Mouse (Mus musculus) ES-Bruce4 (cell line): ENCODE results near the gene Myo1d. TPM values are rescaled to one million over a fixed set of nuclear protein-coding genes. Genes with fewer than 3 reads are reported as not detected.

Experiments used
- H3K27ac ChIP-seq: 2 replicates; pipeline ENCODE4 v1.5.1; 2012; ENCODE audit warnings: low read length, inconsistent platforms; ENCODE audit not compliant: insufficient read depth
- H3K27me3 ChIP-seq: 2 replicates; pipeline ENCODE4 v1.6.1; 2012; ENCODE audit warnings: mild to moderate bottlenecking, low read length, inconsistent platforms; ENCODE audit not compliant: control insufficient read depth, poor library complexity, insufficient read depth, severe bottlenecking
- H3K36me3 ChIP-seq: 2 replicates; pipeline ENCODE4 v1.6.1; 2012; ENCODE audit warnings: inconsistent platforms, mild to moderate bottlenecking, low read length, moderate library complexity; ENCODE audit not compliant: control insufficient read depth, poor library complexity, insufficient read depth, severe bottlenecking
- H3K4me1 ChIP-seq: one replicate; pipeline ENCODE4 v1.8.1; 2011; ENCODE audit warnings: low read length; ENCODE audit not compliant: control insufficient read depth, insufficient read depth
- H3K4me3 ChIP-seq: 2 replicates; pipeline ENCODE4 v1.5.1; 2011; ENCODE audit warnings: low read depth, mild to moderate bottlenecking, low read length
- H3K9ac ChIP-seq: 2 replicates; pipeline ENCODE4 v1.6.1; 2012; ENCODE audit warnings: low read depth, mild to moderate bottlenecking, inconsistent platforms; ENCODE audit not compliant: poor library complexity, severe bottlenecking
- H3K9me3 ChIP-seq: replicated peaks from 2 replicates; pipeline ENCODE4 v1.6.1; 2012; ENCODE audit warnings: mild to moderate bottlenecking, low read length, inconsistent platforms; ENCODE audit not compliant: control insufficient read depth, poor library complexity, insufficient read depth, severe bottlenecking
- CTCF ChIP-seq: IDR thresholded peaks from one replicate; pipeline ENCODE4 v1.8.1; 2011; ENCODE audit warnings: low read depth, low read length
- EP300 ChIP-seq: IDR thresholded peaks from 2 replicates; pipeline ENCODE4 v1.6.1; 2011; ENCODE audit warnings: low read depth, low read length; ENCODE audit not compliant: insufficient read depth
- POLR2A ChIP-seq: IDR thresholded peaks from one replicate; pipeline ENCODE4 v1.8.1; 2011; ENCODE audit warnings: low read length; ENCODE audit not compliant: insufficient read depth
- polyA plus RNA-seq: library from polyadenylated mRNA; stranded (reverse); fragments of >200 nt; gene quantifications from 2 replicates; pipeline ENCODE4 v1.2.4, GENCODE M21; 2011; ENCODE audit warnings: low read depth; ENCODE audit not compliant: missing spikeins, insufficient read depth, insufficient read length

Myo1d gene
- polyA plus RNA-seq, 1 experiment: 6.6 TPM

GRCm38 (mm10) chr11:80785672-80786071, 5.8 kb upstream of the Myo1d start:
- peaks cover 4% of the 10 kb centered on the region; the same call in 1 of the 2 replicates for H3K27me3 ChIP-seq
- no peak overlapping the region for H3K9ac ChIP-seq
- H3K4me1 ChIP-seq: no peaks in the 10 kb centered on the region
- H3K27ac ChIP-seq: no peak overlapping the region
- no peaks in the 10 kb centered on the region for H3K36me3 ChIP-seq
- H3K4me3 ChIP-seq: no peak overlapping the region
- TF ChIP-seq CTCF: no peak
- TF ChIP-seq POLR2A: no peak
- no peak for TF ChIP-seq EP300
- no peaks in the 10 kb centered on the region for H3K9me3 ChIP-seq

DNA sequence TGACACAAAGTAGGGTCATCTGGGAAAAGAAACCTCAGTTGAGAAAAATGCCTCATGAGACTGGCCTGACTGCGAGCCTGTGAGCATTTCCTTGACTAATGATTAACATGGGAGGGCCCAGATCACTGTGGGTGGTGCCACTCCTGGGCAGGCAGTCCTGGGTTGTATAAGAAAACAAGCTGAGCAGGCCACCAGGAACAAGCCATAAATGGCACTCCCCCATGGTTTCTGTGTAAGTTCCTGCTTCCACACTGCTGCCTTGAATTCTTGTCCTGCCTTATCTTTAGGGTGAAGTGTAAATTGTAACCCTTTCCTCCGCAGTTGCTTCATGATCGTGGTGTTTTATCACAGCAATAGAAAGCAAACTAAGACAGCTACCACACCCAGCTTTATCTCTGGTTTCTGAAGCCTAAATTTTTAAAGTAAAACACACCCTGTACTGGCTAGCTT, 4.5 kb upstream of the Myo1d start:
- H3K9me3 ChIP-seq: no peaks in the 10 kb centered on the region
- H3K36me3 ChIP-seq: no peaks in the 10 kb centered on the region
- H3K27ac ChIP-seq: no peak overlapping the region
- H3K4me3 ChIP-seq: no peak overlapping the region
- H3K4me1 ChIP-seq: no peaks in the 10 kb centered on the region
- peaks cover 4% of the 10 kb centered on the region; the same call in 1 of the 2 replicates for H3K27me3 ChIP-seq
- H3K9ac ChIP-seq: no peak overlapping the region
- no peak for TF ChIP-seq EP300
- no peak for TF ChIP-seq POLR2A
- TF ChIP-seq CTCF: no peak

DNA sequence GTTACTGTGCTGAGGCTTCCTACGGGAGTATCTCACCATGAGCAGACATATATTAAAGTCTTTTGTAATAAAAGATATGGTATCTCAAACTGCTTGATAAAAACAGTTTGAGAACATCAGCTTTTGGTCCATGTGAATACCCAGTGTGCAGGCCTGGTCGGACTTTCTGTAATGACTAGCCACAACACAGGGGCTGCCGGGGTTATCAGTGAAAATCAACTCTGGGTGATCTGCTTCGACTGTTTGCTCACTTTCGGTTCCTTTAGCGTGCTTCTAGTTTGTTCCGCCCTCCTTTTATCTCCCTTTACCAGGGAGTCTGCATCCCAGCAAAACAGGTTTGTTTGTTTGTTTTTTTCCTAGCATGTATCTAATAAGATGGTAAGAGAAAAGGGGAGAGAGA, 3.6 kb upstream of the Myo1d start:
- Histone ChIP-seq H3K27me3 (peaks cover 2% of the 10 kb centered on the region; the same call in 1 of the 2 replicates), H3K4me1 (no peaks in the 10 kb centered on the region), H3K36me3 (no peaks in the 10 kb centered on the region), H3K27ac (no peak overlapping the region), H3K9me3 (no peaks in the 10 kb centered on the region), H3K4me3 (no peak overlapping the region), H3K9ac (no peak overlapping the region)
- TF ChIP-seq EP300 (no peak), CTCF (no peak), POLR2A (no peak)

GRCm38 (mm10) chr11:80781535-80781934, 1.7 kb upstream of the Myo1d start:
- no peak for TF ChIP-seq CTCF
- no peak for TF ChIP-seq EP300
- TF ChIP-seq POLR2A: no peak
- Histone ChIP-seq H3K27ac (no peak overlapping the region), H3K9me3 (no peaks in the 10 kb centered on the region), H3K4me3 (no peak overlapping the region), H3K36me3 (no peaks in the 10 kb centered on the region), H3K27me3 (peaks cover 2% of the 10 kb centered on the region; the same call in 1 of the 2 replicates), H3K9ac (no peak overlapping the region), H3K4me1 (no peaks in the 10 kb centered on the region)

DNA sequence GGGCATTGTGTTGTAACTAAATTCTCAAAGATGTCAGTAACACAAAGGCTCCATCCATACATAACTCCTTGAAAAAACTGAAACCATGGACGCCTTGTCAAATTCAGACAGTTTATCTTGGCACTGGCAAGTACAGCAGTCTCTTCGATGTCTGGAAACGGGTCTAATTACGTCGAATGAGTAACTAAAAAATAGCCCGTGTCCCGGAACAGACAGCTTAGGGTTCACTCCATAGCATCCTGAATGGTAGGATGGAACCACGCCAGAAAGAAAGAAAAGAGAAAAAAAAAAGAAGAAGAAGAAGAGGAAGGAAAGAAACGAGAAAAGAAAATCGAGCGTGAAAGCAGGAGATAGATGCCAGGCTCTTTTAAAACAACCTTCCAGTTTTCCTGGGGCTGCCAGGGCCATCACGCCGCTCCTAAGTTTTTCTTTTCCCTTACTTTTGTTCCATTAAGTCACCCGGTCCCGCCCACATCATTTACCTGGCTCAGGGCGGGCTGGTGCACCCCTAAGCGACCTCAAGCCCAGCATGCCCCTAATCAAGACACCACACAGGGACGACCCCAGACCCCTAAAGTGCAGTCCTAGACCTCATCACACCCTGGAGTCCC, 804 bp downstream of the Myo1d start:
- Histone ChIP-seq H3K4me3 (peak overlapping the region; percentile 82), H3K27ac (no peak overlapping the region), H3K36me3 (no peaks in the 10 kb centered on the region), H3K27me3 (no peaks in the 10 kb centered on the region), H3K4me1 (no peaks in the 10 kb centered on the region), H3K9me3 (no peaks in the 10 kb centered on the region), H3K9ac (peak overlapping the region; percentile 64)
- no peak for TF ChIP-seq CTCF
- no peak for TF ChIP-seq POLR2A
- no peak for TF ChIP-seq EP300

- H3K4me3 ChIP-seq: no peak overlapping the region
- no peak for TF ChIP-seq CTCF
- no peak for TF ChIP-seq EP300
- no peak for TF ChIP-seq POLR2A
- no peaks in the 10 kb centered on the region for H3K4me1 ChIP-seq
- no peak overlapping the region for H3K27ac ChIP-seq
- no peaks in the 10 kb centered on the region for H3K9me3 ChIP-seq
- H3K27me3 ChIP-seq: no peaks in the 10 kb centered on the region
- no peak overlapping the region for H3K9ac ChIP-seq
- H3K36me3 ChIP-seq: no peaks in the 10 kb centered on the region
Observed at GRCm38 (mm10) chr11:80778157-80778556, 1.7 kb downstream of the Myo1d start.
